Mouse (Mus musculus) liver, postnatal 0 days (tissue): ENCODE measurements around the gene Zfp764. TPM values are rescaled to one million over a fixed set of nuclear protein-coding genes. Genes with fewer than 3 reads are reported as not detected.

Experiments
- ATAC-seq: fragments of 200-750 bp; cut with Nextera tagmentation; 2 replicates; pipeline ENCODE4 v1.8.0; 2017; ENCODE audit warnings: mild to moderate bottlenecking, moderate library complexity
- DNase-seq: peaks from one replicate; pipeline ENCODE4 v3.0.0-alpha.2; 2016
- H3K27ac ChIP-seq: fragments of 300-500 bp; sonication (generic); 2 replicates; pipeline ENCODE4 v1.5.1; 2014; ENCODE audit warnings: antibody characterized with exemption, moderate library complexity, mild to moderate bottlenecking, low read depth
- H3K27me3 ChIP-seq: fragments of 300-500 bp; sonication (generic); 2 replicates; pipeline ENCODE4 v1.6.1; 2014; ENCODE audit warnings: low read length, control low read depth, mixed read lengths; ENCODE audit not compliant: insufficient read depth
- H3K36me3 ChIP-seq: fragments of 300-500 bp; sonication (generic); replicated peaks from 2 replicates; pipeline ENCODE4 v1.6.1; 2014; ENCODE audit warnings: mild to moderate bottlenecking, control low read depth, low read length, moderate library complexity, mixed read lengths; ENCODE audit not compliant: insufficient read depth
- H3K4me1 ChIP-seq: fragments of 300-500 bp; sonication (generic); 2 replicates; pipeline ENCODE4 v1.6.1; 2014; ENCODE audit warnings: antibody characterized with exemption, mild to moderate bottlenecking, control low read depth; ENCODE audit not compliant: insufficient read depth
- H3K4me2 ChIP-seq: fragments of 300-500 bp; sonication (generic); 2 replicates; pipeline ENCODE4 v1.6.1; 2014; ENCODE audit warnings: low read depth, mild to moderate bottlenecking, low read length, moderate library complexity, mixed read lengths
- H3K4me3 ChIP-seq: fragments of 300-500 bp; sonication (generic); 2 replicates; pipeline ENCODE4 v1.5.1; 2014; ENCODE audit warnings: low read depth, low read length
- H3K9ac ChIP-seq: fragments of 300-500 bp; sonication (generic); replicated peaks from 2 replicates; pipeline ENCODE4 v1.6.1; 2014; ENCODE audit warnings: mild to moderate bottlenecking, moderate library complexity
- H3K9me3 ChIP-seq: fragments of 300-500 bp; sonication (generic); 2 replicates; pipeline ENCODE4 v1.6.1; 2016; ENCODE audit warnings: mild to moderate bottlenecking, control low read depth, low read length, mixed read lengths
- CTCF ChIP-seq: sonication (generic); IDR thresholded peaks from 2 replicates; pipeline ENCODE4 v1.5.1; 2016; ENCODE audit warnings: antibody characterized with exemption, low read depth
- EP300 ChIP-seq: IDR thresholded peaks from 2 replicates; pipeline ENCODE4 v1.6.1; 2016; ENCODE audit warnings: antibody characterized with exemption, low read depth, mild to moderate bottlenecking
- WGBS: fragments of 180-500 bp; shearing (Covaris S2); extraction: QIAGEN DNeasy Blood & Tissue Kit; methylation state at CpG from one replicate; pipeline ENCODE4 v1.1.7; 2014; ENCODE audit not compliant: insufficient replicate concordance; 5-methylcytosine and 5-hydroxymethylcytosine counted together
- polyA plus RNA-seq: library from polyadenylated mRNA; unstranded; fragments of >200 nt; fragmentation: Nextera tagmentation; extraction: Ambion mirVana; gene quantifications from 2 replicates; pipeline ENCODE4 v1.2.1, GENCODE M21; 2015

Zfp764 gene
- polyA plus RNA-seq, 1 experiment from 2014 or later, result 1.1 TPM

- TF ChIP-seq CTCF (no peak), EP300 (no peak)
- Histone ChIP-seq H3K4me2 (no peak overlapping the region), H3K36me3 (no peaks in the 10 kb centered on the region), H3K4me3 (no peak overlapping the region), H3K27ac (no peak overlapping the region), H3K27me3 (no peaks in the 10 kb centered on the region), H3K9ac (no peak overlapping the region), H3K9me3 (no peaks in the 10 kb centered on the region), H3K4me1 (0 out of 2 replicates have a peak, but pooled peaks cover 2% of the 10 kb centered on the region)
- no peak for DNase-seq
- no peak; the same call in 1 of the 2 replicates for ATAC-seq
- 39% methylated on average over 3 of the region's 3 CpGs for WGBS
Measured at GRCm38 (mm10) chr7:127355796-127356195, 50.8 kb downstream of the Zfp764 start.

Other genes with a start within 250 kb of the Zfp764 start
- gene Cd2bp2, start 210.8 kb downstream of the Zfp764 start, polyA plus RNA-seq, result 11.5 and 14.0 TPM in 2 replicates
- gene Tbc1d10b, start 198.4 kb downstream of the Zfp764 start, polyA plus RNA-seq, result 8.3 and 8.6 TPM in 2 replicates
- gene Mylpf, start 197.9 kb downstream of the Zfp764 start, polyA plus RNA-seq, result 19.7 and 94.3 TPM in 2 replicates
- gene Zfp553, start 173.8 kb downstream of the Zfp764 start, polyA plus RNA-seq, result 4.0 and 5.3 TPM in 2 replicates
- gene Sept1, start 173.7 kb downstream of the Zfp764 start, polyA plus RNA-seq, result 16.7 and 17.3 TPM in 2 replicates
- gene Zfp771, start 162.5 kb downstream of the Zfp764 start, polyA plus RNA-seq, result 15.5 and 17.8 TPM in 2 replicates
- gene Dctpp1, start 146.1 kb downstream of the Zfp764 start, polyA plus RNA-seq, result 96.8 and 107 TPM in 2 replicates
- 712 and 714 TPM in 2 replicates for gene Sephs2, start 132.8 kb downstream of the Zfp764 start, polyA plus RNA-seq
- gene Itgal, start 110.6 kb downstream of the Zfp764 start, polyA plus RNA-seq, result 5.9 and 6.8 TPM in 2 replicates
- 4.8 and 6.4 TPM in 2 replicates for gene Zfp768, start 61.2 kb downstream of the Zfp764 start, polyA plus RNA-seq
- 1.5 TPM in 2 replicates for gene Zfp747, start 30.8 kb downstream of the Zfp764 start, polyA plus RNA-seq
- 0.89 and 1.2 TPM in 2 replicates for gene 9130019O22Rik, start 19.7 kb downstream of the Zfp764 start, polyA plus RNA-seq
- 1.9 and 2.6 TPM in 2 replicates for gene E430018J23Rik, start 13.2 kb downstream of the Zfp764 start, polyA plus RNA-seq
- 8.7 and 10.1 TPM in 2 replicates for gene Zfp688, start 15.2 kb upstream of the Zfp764 start, polyA plus RNA-seq
- 1.4 and 1.5 TPM in 2 replicates for gene Zfp689, start 42.3 kb upstream of the Zfp764 start, polyA plus RNA-seq
- 16.0 and 17.6 TPM in 2 replicates for gene Prr14, start 52.8 kb upstream of the Zfp764 start, polyA plus RNA-seq
- 4.7 TPM in 2 replicates for gene Fbrs, start 72.4 kb upstream of the Zfp764 start, polyA plus RNA-seq
- gene Srcap, start 105.2 kb upstream of the Zfp764 start, polyA plus RNA-seq, result 6.7 and 7.7 TPM in 2 replicates
- 3.6 and 4.1 TPM in 2 replicates for gene Gm42715, start 112.8 kb upstream of the Zfp764 start, polyA plus RNA-seq
- 3.3 and 3.5 TPM in 2 replicates for gene Tmem265, start 154.6 kb upstream of the Zfp764 start, polyA plus RNA-seq
- 14.5 and 17.0 TPM in 2 replicates for gene Phkg2, start 166.5 kb upstream of the Zfp764 start, polyA plus RNA-seq
- 4.4 and 4.7 TPM in 2 replicates for gene Ccdc189, start 181.8 kb upstream of the Zfp764 start, polyA plus RNA-seq
- 10.3 and 12.4 TPM in 2 replicates for gene Rnf40, start 181.9 kb upstream of the Zfp764 start, polyA plus RNA-seq
- 1.8 and 2.0 TPM in 2 replicates for gene Zfp629, start 209.0 kb upstream of the Zfp764 start, polyA plus RNA-seq